Mouse (Mus musculus) frontal cortex, adult 2 months (tissue): ENCODE results near the gene Eif2ak4. TPM values are rescaled to one million over a fixed set of nuclear protein-coding genes. Genes with fewer than 3 reads are reported as not detected.

ENCODE experiments used
- DNase-seq, 2 experiments: peaks; one replicate each; pipeline ENCODE4 v3.0.0; 2022; ENCODE audit warnings: low spot score in 1 of 2; ENCODE audit errors: extremely low spot score in 1 of 2
- polyA plus RNA-seq: library from polyadenylated mRNA; depleted of rRNA; stranded (reverse); fragments of >200 nt; gene quantifications from 2 replicates; pipeline ENCODE4 v1.2.3, GENCODE M21; 2012

The Eif2ak4 gene
- polyA plus RNA-seq, 1 experiment: 22.0 TPM

DNA sequence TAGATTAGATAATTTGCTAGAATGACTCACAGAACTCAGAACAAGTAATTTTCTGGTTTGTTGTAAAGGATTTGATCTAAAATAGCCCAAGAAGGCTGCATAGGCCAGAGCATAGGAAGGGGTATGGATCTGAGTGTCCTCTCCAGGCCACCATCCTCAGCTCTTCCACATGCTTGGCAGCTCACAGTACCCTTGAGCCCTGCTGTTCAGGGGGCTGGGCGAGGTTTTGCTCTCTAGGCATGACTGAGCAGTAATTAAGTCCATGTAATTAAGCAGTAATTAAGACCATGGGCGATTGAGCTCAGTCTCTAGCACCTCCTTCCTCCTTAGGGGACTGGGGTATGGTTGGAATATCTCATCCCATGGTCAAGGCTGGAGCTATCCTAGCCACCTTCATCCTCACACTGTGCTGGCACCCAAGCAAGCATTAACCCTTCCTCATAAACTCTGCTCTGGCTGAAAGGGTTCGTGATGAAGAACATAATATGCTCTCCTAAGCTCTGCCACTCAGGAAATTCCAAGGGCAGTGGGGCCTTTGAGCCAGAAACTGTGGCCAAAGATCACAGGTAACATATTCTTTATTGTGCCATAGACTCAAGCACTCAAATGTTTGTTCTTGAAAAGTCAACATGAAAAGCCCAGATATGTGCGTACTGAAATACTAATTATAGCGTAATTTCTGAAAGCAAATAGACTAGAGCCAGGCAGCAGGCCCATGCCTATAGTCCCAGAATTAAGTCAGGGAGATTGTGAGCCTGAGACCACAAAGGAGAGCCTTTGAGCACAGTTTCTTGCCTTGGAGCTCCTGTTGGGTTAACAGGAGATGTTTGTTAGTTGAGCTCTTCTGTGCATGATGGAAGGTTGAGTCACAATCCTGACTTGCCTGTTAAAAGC, 13.7 kb downstream of the Eif2ak4 start:
- DNase-seq: no peak

- DNase-seq: no peak
Measured at GRCm38 (mm10) chr2:118404336-118404735, 15.9 kb downstream of the Eif2ak4 start.

DNA sequence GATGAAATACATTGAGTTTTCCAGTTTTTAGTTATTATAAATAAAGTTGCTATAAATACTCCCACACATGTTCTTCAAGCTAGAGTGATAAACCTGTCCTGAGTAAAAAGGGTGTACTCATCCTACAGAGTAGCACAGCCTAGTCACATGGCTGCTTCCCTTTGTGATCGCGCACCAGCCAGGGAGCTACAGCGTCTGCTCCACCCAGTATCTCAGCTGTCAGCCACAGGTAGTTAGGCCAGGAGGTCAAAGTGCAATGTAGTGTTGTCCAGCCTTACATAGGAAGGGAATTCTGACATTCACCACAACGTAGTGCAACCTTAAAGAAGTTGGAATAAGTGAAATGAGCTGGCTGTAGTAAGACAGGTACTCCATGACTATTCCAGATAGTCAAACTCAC, 17.1 kb downstream of the Eif2ak4 start:
- DNase-seq: no peak

DNA sequence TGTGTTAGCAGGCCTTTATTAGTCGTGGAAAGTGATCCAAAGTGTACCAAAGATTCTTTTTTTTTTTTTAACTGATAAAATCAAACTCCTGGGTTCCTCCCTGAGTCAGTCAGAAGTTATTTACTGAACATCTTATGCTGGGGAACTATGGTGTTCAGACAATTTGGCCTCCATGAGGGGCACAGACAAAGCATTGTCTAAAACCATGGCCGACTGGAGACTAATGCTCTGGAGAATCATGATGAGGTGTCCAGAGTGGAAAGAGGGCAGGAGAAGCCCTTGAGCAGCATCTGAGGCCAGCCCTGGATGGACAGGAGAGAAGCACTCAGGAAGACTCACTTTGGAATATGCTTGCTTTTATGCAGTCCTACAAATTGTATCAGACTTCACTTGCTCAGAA, 18.4 kb downstream of the Eif2ak4 start:
- DNase-seq: no peak

DNA sequence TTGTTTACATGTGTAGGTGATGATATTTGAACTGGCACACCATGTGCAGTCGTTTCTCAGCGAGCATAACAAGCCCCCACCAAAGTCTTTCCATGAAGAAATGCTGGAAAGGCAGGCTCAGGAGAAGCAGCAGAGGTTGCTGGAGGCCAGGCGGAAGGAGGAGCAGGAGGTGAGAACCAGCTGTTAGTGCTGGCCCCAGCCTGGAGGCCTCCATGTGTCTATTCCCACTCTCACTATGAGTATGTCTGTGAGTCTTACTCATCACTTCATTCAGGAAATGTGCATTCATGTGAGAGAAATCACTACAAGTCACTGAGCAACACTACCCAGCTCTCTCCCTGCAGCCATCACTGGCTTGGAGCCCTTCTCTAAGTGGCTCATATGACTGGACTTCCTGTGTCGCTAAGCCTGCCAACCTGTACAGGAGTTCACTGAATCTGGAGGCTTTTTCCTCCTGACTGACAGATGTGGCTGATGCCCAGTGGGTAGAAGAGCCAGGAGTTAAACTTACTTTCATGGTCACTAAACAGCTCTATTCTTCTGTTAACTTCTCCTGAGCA, 20.0 kb downstream of the Eif2ak4 start:
- DNase-seq: no peak

GRCm38 (mm10) chr2:118412821-118413220, 24.4 kb downstream of the Eif2ak4 start:
- no peak for DNase-seq

- no peak for DNase-seq
Measured at GRCm38 (mm10) chr2:118415601-118416355, 27.4 kb downstream of the Eif2ak4 start.

- DNase-seq: no peak
Measured at GRCm38 (mm10) chr2:118418076-118418475, 29.7 kb downstream of the Eif2ak4 start.

GRCm38 (mm10) chr2:118421951-118422350, 33.5 kb downstream of the Eif2ak4 start:
- DNase-seq: no peak

- no peak for DNase-seq
Measured at GRCm38 (mm10) chr2:118422385-118422784, 34.0 kb downstream of the Eif2ak4 start.

GRCm38 (mm10) chr2:118428296-118428695, 39.9 kb downstream of the Eif2ak4 start:
- no peak for DNase-seq

- no peak for DNase-seq
Measured at GRCm38 (mm10) chr2:118429297-118429696, 40.9 kb downstream of the Eif2ak4 start.

GRCm38 (mm10) chr2:118430630-118431029, 42.2 kb downstream of the Eif2ak4 start:
- no peak for DNase-seq

GRCm38 (mm10) chr2:118431589-118431988, 43.2 kb downstream of the Eif2ak4 start:
- DNase-seq: peak in 1 of 2 experiments; percentile 31

DNA sequence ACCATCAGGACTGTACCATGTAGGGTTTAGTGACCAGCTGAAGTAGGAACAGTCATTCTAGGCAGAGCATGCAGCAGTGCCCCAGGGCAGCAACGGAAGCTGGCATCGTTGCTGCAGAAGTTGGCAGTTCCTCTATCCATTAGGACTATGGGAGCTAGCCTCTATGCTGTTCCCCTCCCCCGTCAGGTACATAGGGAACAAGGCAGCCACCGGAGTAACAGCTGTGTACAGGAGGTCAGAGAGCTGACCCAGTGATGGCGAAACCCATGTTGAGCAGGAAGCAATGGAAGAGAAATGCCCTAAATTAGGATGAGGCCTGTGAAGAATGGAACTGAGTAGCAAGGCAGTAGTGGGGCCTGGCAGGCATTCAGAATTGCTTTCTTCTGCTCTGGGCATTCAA, 53.8 kb downstream of the Eif2ak4 start:
- no peak for DNase-seq

DNA sequence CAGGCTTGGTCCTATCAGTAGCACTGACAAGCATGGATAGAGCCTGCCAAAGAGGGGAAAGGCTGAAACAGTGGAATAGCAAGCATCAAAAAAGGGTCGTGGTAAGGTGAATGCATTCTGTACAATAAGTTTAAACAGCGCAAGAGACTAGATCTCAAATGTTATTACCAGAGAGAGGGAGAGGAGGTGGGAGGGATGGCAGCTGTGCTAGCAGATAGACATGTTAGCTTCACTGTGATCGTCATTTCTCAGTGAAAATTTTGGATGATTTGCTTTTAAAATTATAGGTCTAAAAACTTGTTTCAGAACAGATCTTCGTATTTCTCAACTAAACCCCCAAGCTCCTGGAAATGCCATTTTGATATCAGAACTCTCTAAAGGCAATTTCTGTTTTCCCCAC, 54.3 kb downstream of the Eif2ak4 start:
- no peak for DNase-seq

DNA sequence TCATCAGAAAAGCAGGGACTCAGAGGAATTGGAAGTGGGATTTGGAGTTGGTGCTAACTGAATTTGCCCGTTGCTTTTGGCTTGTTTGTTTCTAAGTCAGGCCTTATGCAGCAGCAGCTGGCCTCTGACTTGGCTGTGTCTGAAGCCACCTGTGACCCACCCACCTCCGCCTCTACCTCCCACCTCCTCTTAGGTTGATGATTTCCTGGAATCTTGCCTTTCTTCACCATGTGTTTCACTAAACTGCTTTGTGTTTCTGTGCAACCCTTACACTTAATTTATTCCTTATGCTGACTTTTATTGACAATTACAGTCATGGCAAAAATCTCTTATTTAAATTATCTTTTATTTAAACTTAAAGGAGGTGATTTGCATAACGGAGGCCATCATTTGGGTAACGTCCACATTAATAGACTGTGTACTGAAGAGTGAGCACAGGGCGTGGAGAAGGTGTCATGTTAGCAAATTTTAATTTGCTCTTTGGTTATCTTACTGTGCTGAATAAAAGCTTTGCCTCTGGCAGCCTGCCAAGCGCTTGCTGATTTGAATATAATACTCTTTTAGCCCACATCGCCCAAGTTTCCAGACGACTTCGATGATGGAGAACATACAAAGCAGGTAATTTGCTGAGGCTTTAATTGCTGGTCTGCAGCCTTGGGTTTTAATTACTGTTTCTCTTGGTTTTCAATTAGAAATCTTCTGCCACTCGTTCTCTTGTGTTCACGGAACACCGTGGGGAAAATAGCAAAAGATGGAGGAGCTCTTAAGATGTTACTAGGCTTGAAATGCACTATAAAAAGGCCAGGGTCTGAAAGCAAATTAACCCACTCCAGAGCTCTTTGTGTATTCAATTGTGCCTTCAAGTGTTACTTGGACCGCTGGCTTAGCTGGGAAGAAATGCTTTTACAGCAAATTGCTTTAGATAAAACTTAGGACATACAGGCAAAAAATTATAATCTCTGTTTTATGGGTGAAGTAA, 57.6 kb downstream of the Eif2ak4 start:
- peak in 1 of 2 experiments; percentile 44 for DNase-seq

DNA sequence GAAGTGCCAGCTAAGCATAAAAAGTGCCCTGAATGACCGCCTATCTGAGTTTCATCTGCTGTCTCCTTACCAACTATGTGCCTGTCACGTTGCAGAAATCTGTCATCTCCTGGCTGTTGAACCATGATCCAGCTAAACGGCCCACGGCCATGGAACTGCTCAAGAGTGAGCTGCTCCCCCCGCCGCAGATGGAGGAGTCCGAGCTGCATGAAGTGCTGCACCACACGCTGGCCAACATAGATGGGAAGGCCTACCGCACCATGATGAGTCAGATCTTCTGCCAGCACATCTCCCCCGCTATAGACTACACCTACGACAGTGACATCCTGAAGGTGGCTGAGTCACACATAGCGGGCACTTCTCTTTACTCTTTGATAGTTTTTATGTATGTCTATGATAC, 59.8 kb downstream of the Eif2ak4 start:
- DNase-seq: peak; percentile 72 to 84

GRCm38 (mm10) chr2:118451056-118451455, 62.6 kb downstream of the Eif2ak4 start:
- DNase-seq: no peak

DNA sequence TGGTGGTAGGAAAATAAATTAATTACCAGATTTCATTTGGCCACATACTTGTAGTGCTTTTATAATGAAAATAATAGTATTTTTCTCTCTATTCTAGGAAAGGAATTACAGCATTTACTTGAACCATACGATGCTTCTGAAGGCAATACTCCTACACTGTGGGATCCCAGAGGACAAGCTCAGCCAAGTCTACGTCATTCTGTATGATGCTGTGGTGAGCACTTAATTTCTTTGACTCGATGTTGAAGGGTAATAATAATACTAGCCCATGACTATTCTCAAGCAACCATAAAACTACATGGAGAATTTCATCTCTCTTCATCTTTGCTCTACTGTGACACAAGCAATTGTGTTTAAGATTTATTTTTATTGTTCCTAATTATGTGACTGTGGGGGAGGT, 68.6 kb downstream of the Eif2ak4 start:
- DNase-seq: no peak
